Mouse (Mus musculus) liver, embryonic 13.5 days (tissue): ENCODE measurements around the gene Vmn1r188. TPM values are rescaled to one million over a fixed set of nuclear protein-coding genes. Genes with fewer than 3 reads are reported as not detected.
"Not testable (repeated sequence)": the region's sequence is repeated elsewhere in the genome, so short reads cannot be mapped to it uniquely, and the experiment has no call there.

Experiments
- ATAC-seq: fragments of 200-750 bp; cut with Nextera tagmentation; 2 replicates; pipeline ENCODE4 v1.8.0; 2017; ENCODE audit warnings: low read depth, mild to moderate bottlenecking, moderate number of reproducible peaks, moderate library complexity
- DNase-seq: peaks from one replicate; pipeline ENCODE4 v3.0.0; 2022
- H3K27ac ChIP-seq: fragments of 300-500 bp; sonication (generic); 2 replicates; pipeline ENCODE4 v1.5.1; 2015; ENCODE audit warnings: moderate library complexity, mild to moderate bottlenecking, inconsistent platforms
- H3K27me3 ChIP-seq: fragments of 300-500 bp; sonication (generic); 2 replicates; pipeline ENCODE4 v1.6.1; 2015; ENCODE audit warnings: mild to moderate bottlenecking, inconsistent platforms
- H3K36me3 ChIP-seq: fragments of 300-500 bp; sonication (generic); 2 replicates; pipeline ENCODE4 v1.6.1; 2015; ENCODE audit warnings: mild to moderate bottlenecking, inconsistent platforms
- H3K4me1 ChIP-seq: fragments of 300-500 bp; sonication (generic); replicated peaks from 2 replicates; pipeline ENCODE4 v1.6.1; 2015; ENCODE audit warnings: inconsistent platforms
- H3K4me2 ChIP-seq: fragments of 300-500 bp; sonication (generic); 2 replicates; pipeline ENCODE4 v1.6.1; 2015; ENCODE audit warnings: inconsistent platforms, mild to moderate bottlenecking, moderate library complexity
- H3K4me3 ChIP-seq: fragments of 300-500 bp; sonication (generic); replicated peaks from 2 replicates; pipeline ENCODE4 v1.5.1; 2015; ENCODE audit warnings: mild to moderate bottlenecking, inconsistent platforms
- H3K9ac ChIP-seq: fragments of 300-500 bp; sonication (generic); 2 replicates; pipeline ENCODE4 v1.6.1; 2015; ENCODE audit warnings: mild to moderate bottlenecking, inconsistent platforms
- H3K9me3 ChIP-seq: fragments of 300-500 bp; sonication (generic); replicated peaks from 2 replicates; pipeline ENCODE4 v1.6.1; 2016; ENCODE audit warnings: inconsistent platforms
- WGBS: fragments of 180-500 bp; shearing (Covaris S2); methylation state at CpG from one replicate; pipeline ENCODE4 v1.1.7; 2015; ENCODE audit not compliant: insufficient replicate concordance; 5-methylcytosine and 5-hydroxymethylcytosine counted together
- polyA plus RNA-seq: library from polyadenylated mRNA; unstranded; fragments of >200 nt; fragmentation: Nextera tagmentation; extraction: Ambion mirVana; gene quantifications from 2 replicates; pipeline ENCODE4 v1.2.1, GENCODE M21; 2015

The Vmn1r188 gene
- polyA plus RNA-seq, 1 experiment from 2014 or later: not detected

GRCm38 (mm10) chr13:22041651-22042567, 42.3 kb upstream of the Vmn1r188 start:
- H3K9me3 ChIP-seq: no peaks in the 10 kb centered on the region
- H3K27ac ChIP-seq: peak overlapping the region; percentile 100
- H3K36me3 ChIP-seq: no peaks in the 10 kb centered on the region
- DNase-seq: no peak
- peak overlapping the region; percentile 61 for H3K4me3 ChIP-seq
- H3K27me3 ChIP-seq: no peaks in the 10 kb centered on the region
- 3% methylated on average over 13 of the region's 13 CpGs for WGBS
- H3K4me2 ChIP-seq: peak overlapping the region; percentile 82
- H3K4me1 ChIP-seq: peaks cover 70% of the 10 kb centered on the region
- ATAC-seq: no peak
- H3K9ac ChIP-seq: peak overlapping the region; percentile 88

GRCm38 (mm10) chr13:22042568-22043502, 41.4 kb upstream of the Vmn1r188 start, which contains the start of the genes Hist1h2ag and Hist1h2bj:
TSS of gene Hist1h2ag (minus strand) at chr13:22042944.
TSS of gene Hist1h2bj (plus strand) at chr13:22043214.
- H3K36me3 ChIP-seq, H3K9me3 ChIP-seq, H3K27me3 ChIP-seq: not testable (repeated sequence)
- H3K27ac ChIP-seq: peak within 1 kb of the TSS; percentile 100
- peak within 1 kb of the TSS; percentile 82 for H3K4me2 ChIP-seq
- peak within 1 kb of the TSS; percentile 88 for H3K9ac ChIP-seq
- peaks cover 61% of the 10 kb centered on the region for H3K4me1 ChIP-seq
- ATAC-seq (peak; percentile 80), DNase-seq (peak; percentile 91)
- H3K4me3 ChIP-seq: peak within 1 kb of the TSS; percentile 61
- under 1% methylated on average over 50 of the region's 80 CpGs for WGBS

DNA sequence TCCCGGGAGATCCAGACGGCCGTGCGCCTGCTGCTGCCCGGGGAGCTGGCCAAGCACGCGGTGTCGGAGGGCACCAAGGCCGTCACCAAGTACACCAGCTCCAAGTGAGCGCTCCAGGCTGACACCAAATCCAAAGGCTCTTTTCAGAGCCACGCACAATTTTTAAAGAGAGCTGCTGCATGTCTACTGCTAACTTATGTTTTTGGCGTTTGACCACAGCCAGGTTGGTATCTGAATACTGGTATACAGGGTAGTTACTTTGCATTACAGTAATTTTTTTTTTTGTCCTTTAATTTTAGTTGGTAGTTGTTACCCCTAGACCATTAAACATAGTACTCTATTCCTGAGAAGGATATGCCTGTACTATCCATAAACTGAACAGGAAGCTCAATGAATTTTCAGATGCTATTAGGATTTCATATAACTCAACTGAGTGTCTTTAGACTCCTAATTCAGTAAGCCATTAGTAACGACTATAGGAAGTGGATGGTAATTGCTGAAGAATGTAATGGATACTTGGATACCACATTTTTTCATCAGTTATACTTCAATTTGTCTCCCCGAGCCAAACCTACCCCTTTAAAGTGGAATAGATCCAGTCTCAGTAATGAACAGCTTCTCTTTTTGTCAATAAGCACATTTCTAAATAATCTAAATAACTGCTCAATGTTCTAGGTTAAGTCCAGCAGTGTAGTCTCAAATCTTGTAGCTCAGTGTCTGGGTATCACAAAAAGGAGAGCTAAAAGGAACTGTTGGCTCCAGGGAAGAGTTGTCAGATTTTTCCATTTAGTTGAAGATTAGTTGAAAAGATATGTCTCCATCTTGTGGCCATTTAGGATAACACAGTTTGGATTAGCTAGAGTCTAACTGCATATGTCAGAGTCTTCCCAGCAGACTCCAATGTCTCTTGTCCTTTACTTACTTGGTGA, 40.5 kb upstream of the Vmn1r188 start:
- Histone ChIP-seq H3K4me1 (peaks cover 56% of the 10 kb centered on the region), H3K4me2 (peak overlapping the region; percentile 62), H3K9me3 (no peaks in the 10 kb centered on the region), H3K27me3 (no peaks in the 10 kb centered on the region), H3K9ac (peak overlapping the region; percentile 76), H3K36me3 (no peaks in the 10 kb centered on the region), H3K27ac (peak overlapping the region; percentile 96), H3K4me3 (peak overlapping the region; percentile 54)
- ATAC-seq: peak; percentile 8
- no peak for DNase-seq
- WGBS: 3% methylated on average over 12 of the region's 14 CpGs

- no peaks in the 10 kb centered on the region for H3K36me3 ChIP-seq
- ATAC-seq (no peak), DNase-seq (no peak)
- H3K4me3 ChIP-seq: peak overlapping the region; percentile 54
- H3K27ac ChIP-seq: peak overlapping the region; percentile 96
- H3K9me3 ChIP-seq: no peaks in the 10 kb centered on the region
- peak overlapping the region; percentile 62 for H3K4me2 ChIP-seq
- 84% methylated on average over 6 of the region's 6 CpGs for WGBS
- H3K9ac ChIP-seq: peak overlapping the region; percentile 76
- H3K27me3 ChIP-seq: no peaks in the 10 kb centered on the region
- peaks cover 57% of the 10 kb centered on the region for H3K4me1 ChIP-seq
Measured at GRCm38 (mm10) chr13:22044432-22045155, 39.6 kb upstream of the Vmn1r188 start.

DNA sequence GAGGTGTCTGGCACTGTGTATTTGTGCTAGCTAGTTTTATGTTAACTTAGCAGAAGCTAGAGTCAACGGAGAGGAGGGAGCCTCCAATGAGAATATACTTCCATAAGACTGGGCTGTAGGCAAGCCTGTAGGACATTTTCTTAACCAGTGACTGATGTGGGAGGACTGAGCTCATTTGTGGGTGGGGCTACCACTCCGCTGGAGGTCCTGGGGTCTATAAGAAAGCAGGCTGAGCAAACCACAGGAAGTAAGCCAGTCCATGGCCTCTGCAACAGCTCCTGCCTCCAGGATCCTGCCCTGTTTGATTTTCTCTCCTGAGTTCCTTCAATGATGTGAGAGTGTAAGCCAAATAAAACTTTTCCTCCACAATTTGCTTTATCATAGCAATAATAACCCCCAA, 38.9 kb upstream of the Vmn1r188 start:
- peak overlapping the region; percentile 54; the same call in 1 of the 2 replicates for H3K4me3 ChIP-seq
- H3K9me3 ChIP-seq: no peaks in the 10 kb centered on the region
- 21% methylated on average over 2 of the region's 2 CpGs for WGBS
- peak overlapping the region; percentile 76 for H3K9ac ChIP-seq
- no peaks in the 10 kb centered on the region for H3K27me3 ChIP-seq
- peak overlapping the region; percentile 96 for H3K27ac ChIP-seq
- ATAC-seq (no peak), DNase-seq (no peak)
- peak overlapping the region; percentile 62 for H3K4me2 ChIP-seq
- H3K4me1 ChIP-seq: peaks cover 57% of the 10 kb centered on the region
- H3K36me3 ChIP-seq: no peaks in the 10 kb centered on the region

GRCm38 (mm10) chr13:22049041-22049440, 35.2 kb upstream of the Vmn1r188 start:
- H3K4me1 ChIP-seq: peaks cover 52% of the 10 kb centered on the region
- ATAC-seq: no peak
- peak overlapping the region; percentile 34; the same call in 1 of the 2 replicates for H3K4me2 ChIP-seq
- H3K9me3 ChIP-seq: no peaks in the 10 kb centered on the region
- WGBS: 56% methylated on average over 2 of the region's 2 CpGs
- H3K4me3 ChIP-seq: 0 out of 2 replicates have a peak overlapping the region, but pooled peaks have one; percentile 2
- H3K36me3 ChIP-seq: no peaks in the 10 kb centered on the region
- no peak overlapping the region for H3K27ac ChIP-seq
- no peak for DNase-seq
- H3K9ac ChIP-seq: no peak overlapping the region
- H3K27me3 ChIP-seq: no peaks in the 10 kb centered on the region

DNA sequence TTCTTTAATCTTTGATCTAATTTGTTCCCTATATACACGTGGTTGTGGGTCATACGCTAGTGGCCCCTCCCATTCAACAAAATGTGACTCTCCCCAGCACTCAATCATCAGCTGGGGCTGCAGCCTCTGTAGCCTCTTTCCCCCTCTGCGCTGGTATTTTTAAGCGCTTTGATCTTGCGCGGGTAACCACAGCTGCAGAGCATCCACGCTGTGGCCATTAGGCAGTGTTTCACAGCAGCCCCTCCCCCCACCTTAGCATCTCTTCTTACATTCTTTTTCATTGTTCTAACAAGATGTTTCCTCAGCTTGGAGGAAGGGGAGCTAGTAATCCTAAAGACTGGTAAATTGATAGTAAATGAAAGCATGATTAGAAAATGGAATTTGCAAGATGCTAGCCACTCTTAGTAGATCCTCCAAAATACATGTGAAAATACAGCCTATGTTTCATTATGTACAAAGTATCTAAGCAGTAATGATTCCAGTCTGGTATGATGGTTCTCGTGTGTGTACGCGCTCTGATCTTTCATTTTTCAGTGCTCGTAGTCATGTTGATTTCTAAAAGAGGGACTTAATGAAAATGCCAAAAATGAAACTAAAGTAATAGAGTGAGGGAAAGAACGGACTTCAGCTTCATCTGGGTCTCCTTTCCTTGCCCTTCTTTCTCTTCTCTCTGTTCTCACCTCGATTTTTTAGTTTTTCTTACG, 34.4 kb upstream of the Vmn1r188 start:
- peak overlapping the region; percentile 74 for H3K9ac ChIP-seq
- H3K4me3 ChIP-seq: peak overlapping the region; percentile 65
- H3K36me3 ChIP-seq: no peaks in the 10 kb centered on the region
- peak overlapping the region; percentile 74 for H3K27ac ChIP-seq
- no peak for DNase-seq
- peak overlapping the region; percentile 85 for H3K4me2 ChIP-seq
- H3K4me1 ChIP-seq: peaks cover 45% of the 10 kb centered on the region
- H3K9me3 ChIP-seq: no peaks in the 10 kb centered on the region
- no peak for ATAC-seq
- 1% methylated on average over 14 of the region's 14 CpGs for WGBS
- no peaks in the 10 kb centered on the region for H3K27me3 ChIP-seq

DNA sequence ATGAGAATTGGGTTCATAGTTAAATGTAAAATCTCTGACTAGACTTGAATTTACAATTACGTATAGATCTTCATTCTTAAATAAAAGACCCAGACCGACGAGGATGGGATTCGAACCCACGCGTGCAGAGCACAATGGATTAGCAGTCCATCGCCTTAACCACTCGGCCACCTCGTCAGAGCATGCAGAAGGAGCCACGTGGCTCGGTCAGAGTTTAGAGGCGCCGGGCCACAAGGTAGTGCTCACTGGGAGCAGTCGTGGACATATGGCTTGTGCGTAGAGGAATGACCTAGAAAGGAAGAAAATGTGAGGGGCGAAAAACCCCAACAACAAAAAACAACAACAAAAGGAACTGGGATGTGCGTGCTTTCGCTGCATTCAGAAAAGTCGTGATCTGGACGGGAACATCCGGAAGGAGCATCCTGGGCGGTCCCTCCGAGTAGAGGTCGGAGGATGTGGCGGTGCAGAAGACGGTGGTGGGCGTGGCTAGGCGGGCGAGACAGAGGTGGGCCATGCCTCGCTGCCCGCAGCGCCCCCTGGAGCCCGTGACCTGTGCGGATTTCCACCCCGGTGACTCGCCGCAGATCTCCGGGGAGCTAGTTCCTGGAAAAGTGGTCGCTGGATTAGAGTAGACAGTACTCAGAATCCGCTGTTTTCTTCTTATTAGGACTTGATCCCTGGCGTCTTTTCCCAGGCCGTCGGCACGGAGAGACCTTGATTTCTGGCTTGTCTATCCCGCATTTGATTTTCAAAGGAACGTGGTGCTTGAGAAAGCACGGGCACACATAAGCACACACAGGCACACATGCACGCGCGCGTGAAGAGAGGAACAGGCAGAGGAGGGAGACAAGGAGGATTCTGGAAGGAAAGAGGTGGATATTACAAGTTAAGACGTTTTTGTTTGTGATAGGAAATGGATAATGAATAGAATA, 33.4 kb upstream of the Vmn1r188 start:
- Histone ChIP-seq H3K4me1 (peaks cover 42% of the 10 kb centered on the region), H3K9me3 (no peaks in the 10 kb centered on the region), H3K27me3 (no peaks in the 10 kb centered on the region), H3K27ac (peak overlapping the region; percentile 74), H3K9ac (peak overlapping the region; percentile 77), H3K4me2 (peak overlapping the region; percentile 85), H3K36me3 (no peaks in the 10 kb centered on the region), H3K4me3 (peak overlapping the region; percentile 65)
- WGBS: under 1% methylated on average over 52 of the region's 52 CpGs
- peak; percentile 93 for DNase-seq
- ATAC-seq: peak; percentile 96

DNA sequence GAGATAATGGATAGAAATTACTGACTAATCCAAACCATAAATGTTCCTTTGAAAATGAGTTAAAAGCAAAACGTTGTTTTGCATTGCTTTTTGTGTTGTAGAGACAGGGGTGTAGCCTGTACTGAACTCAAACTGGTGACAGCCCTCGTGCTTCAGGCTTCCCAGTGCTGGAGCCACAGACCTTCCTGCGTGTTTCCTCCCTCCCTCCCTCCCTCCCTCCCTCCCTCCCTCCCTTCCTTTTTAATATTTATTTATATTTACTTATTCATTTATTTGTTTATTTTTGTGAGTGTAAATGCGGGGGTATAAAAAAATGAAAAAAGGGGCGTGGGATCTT, 32.7 kb upstream of the Vmn1r188 start:
- no peaks in the 10 kb centered on the region for H3K36me3 ChIP-seq
- H3K27me3 ChIP-seq: no peaks in the 10 kb centered on the region
- H3K4me2 ChIP-seq: peak overlapping the region; percentile 85
- peak overlapping the region; percentile 77 for H3K9ac ChIP-seq
- peak overlapping the region; percentile 70; the same call in 1 of the 2 replicates for H3K27ac ChIP-seq
- peak overlapping the region; percentile 65 for H3K4me3 ChIP-seq
- WGBS: 6% methylated on average over 5 of the region's 5 CpGs
- ATAC-seq: no peak
- H3K9me3 ChIP-seq: no peaks in the 10 kb centered on the region
- DNase-seq: no peak
- peaks cover 36% of the 10 kb centered on the region for H3K4me1 ChIP-seq
